Mouse (Mus musculus): ENCODE measurements at regions not wholly inside any gene's neighbourhood (a gene's known extent, or its start where the extent isn't known, plus 50 kb on each side); places are given as distances from the start of the nearest gene placed in this dataset.
A peak's percentile ranks its signal among the peaks of the same experiment; 100 is the strongest.

DNA sequence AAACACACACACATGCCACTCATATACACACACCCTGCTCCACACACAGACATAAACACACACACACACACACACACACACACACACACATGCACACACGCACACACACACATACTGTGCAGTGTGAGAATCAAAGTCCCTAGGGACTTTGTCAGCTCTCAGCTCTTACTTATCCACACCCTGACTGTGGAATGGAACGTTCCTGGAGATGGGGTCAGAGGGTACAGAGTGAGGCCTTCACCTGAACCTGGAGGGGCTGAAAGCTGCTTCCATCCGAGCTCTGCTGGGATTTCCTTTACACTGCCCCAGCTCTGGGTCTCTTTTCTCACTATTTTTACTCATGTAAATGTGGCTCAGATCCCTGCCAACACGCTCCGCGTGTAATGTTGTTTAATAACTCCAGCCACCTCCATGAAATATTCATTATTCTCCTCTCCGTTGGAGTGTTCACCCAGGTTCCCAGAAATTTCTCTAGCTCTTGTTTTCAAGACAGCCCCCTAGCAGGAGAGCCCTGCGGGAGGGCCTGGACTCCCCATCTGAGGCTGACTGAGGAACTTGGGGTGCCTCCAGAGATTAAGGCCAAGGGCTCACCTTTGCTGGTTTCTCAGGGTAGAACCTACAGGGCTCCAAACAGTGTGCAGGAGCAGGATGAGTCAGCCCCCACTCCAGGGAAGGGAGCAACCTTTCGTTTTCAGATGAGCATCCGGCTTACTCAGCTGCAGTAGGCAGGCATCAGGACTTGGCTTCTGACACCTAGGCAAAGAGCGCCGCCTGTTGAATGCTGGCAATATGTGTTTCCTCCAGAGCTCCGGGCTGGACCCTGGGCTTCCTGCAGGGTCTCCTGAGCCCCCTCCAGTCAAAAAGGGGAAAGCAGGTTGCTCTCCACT, 360.8 kb upstream of the Dynlrb2 start:
- intact Hi-C loops (cut with DNase I), result loop anchor here (2.0 kb wide), 1 partner anchor 435 kb away; no protein-coding TSS in a partner anchor
- DNase-seq, result peak; percentile 49 to 63

GRCm38 (mm10) chr8:116141363-116141762, 363.4 kb upstream of the Dynlrb2 start:
- intact Hi-C loops (cut with DNase I), result no loop called here
- no peak for DNase-seq

GRCm38 (mm10) chr8:116139934-116140333, 364.8 kb upstream of the Dynlrb2 start:
- intact Hi-C loops (cut with DNase I), result no loop called here
- DNase-seq, result no peak

GRCm38 (mm10) chr8:116137765-116138164, 367.0 kb upstream of the Dynlrb2 start:
- DNase-seq, result no peak
- intact Hi-C loops (cut with DNase I), result no loop called here

DNA sequence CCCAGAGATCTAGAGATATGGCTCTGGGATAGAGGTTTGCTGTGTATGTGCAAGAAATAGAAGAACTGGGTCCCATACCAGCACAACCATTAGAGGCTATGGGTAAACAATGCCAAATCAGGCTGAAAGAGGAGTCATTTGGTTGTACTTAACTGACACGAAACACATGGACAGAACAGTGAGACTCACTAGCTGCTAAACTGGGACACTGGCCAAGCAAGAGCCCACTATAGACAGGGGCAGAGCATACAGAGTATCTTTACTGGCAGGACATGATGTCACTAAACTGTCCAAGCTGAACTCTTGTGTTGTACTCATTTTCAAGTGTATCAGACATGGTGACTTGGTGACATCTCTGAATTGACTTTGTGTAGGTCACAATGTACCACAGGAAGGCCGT, 371.3 kb upstream of the Dynlrb2 start:
- DNase-seq, result no peak
- intact Hi-C loops (cut with DNase I), result no loop called here

DNA sequence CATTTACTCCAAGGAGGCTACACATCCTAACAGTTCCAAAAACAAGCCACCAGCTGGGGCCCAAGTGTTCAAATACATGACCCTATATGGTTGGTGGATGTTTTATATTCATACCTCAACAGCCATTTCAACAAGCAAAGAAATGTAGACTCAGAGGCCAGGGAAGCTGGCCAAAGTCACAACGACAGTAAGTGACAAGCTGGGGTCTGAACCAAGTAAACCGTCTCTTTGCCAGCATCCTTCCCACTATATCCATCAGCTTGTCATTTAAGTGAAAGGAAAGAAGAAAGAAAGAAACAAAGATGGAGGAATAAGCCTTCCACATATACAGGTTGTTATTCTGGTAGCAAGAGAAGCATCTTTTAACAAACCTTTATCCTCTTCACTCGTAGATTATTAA, 371.7 kb upstream of the Dynlrb2 start:
- DNase-seq, result no peak
- intact Hi-C loops (cut with DNase I), result no loop called here

DNA sequence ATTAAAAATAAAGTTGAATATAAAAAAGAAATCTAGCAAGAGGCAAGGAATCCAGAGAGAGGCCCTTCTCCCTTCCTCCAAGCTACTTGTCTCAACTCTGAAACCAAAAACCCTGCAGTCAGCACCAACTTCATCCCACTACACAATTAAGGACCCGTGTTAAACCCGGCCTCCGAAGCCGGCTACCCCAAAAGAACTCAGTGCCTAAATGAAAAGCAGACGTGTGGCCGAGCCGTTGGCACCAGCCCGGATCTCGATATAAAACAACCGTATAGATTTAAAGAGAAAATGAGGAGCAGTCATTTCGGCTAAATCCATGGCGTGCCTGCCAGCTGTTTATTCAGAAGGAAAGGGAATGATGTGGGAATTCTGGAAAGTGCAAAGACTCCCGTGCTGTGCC, 384.7 kb upstream of the Dynlrb2 start:
- DNase-seq, result no peak
- intact Hi-C loops (cut with DNase I), result no loop called here

- DNase-seq, result no peak
- intact Hi-C loops (cut with DNase I), result no loop called here
Measured at GRCm38 (mm10) chr8:116117919-116118318, 386.9 kb upstream of the Dynlrb2 start.

DNA sequence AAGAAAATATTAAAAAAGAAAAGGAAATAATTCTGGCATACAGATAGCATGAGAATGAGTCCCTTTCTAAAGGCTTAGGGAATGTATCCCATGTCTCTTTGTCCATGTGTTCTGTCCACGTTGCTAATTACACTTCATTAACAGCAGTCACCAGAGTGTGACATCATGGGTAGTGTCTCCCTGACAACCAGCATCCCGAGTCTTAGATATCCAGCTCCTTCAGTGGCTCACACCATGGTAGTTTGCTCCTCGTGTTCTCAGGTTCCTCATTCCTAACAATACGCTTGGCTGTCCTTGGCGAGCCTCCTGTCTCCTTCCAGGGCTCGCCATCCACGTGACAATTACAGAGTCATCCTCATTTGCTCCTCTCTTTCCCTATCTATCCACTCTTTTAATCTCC, 388.1 kb upstream of the Dynlrb2 start:
- intact Hi-C loops (cut with DNase I), result no loop called here
- no peak for DNase-seq

- intact Hi-C loops (cut with DNase I), result no loop called here
Measured at GRCm38 (mm10) chr8:116115811-116116372, 388.9 kb upstream of the Dynlrb2 start.

GRCm38 (mm10) chr8:116114978-116115377, 389.8 kb upstream of the Dynlrb2 start:
- intact Hi-C loops (cut with DNase I), result no loop called here
- DNase-seq, result no peak

More at GRCm38 (mm10) chr8:116115811-116116372, 388.9 kb upstream of the Dynlrb2 start:
- peak; percentile 71 to 72 for DNase-seq

GRCm38 (mm10) chr8:116114502-116114901, 390.3 kb upstream of the Dynlrb2 start:
- peak; percentile 72 to 73 for DNase-seq
- intact Hi-C loops (cut with DNase I), result no loop called here

GRCm38 (mm10) chr8:116111168-116111567, 393.6 kb upstream of the Dynlrb2 start:
- intact Hi-C loops (cut with DNase I), result no loop called here

GRCm38 (mm10) chr8:116096666-116097065, 389.1 kb upstream of the Maf start:
- no peak for DNase-seq
- intact Hi-C loops (cut with DNase I), result no loop called here

More at GRCm38 (mm10) chr8:116111168-116111567, 393.6 kb upstream of the Dynlrb2 start:
- no peak for DNase-seq

DNA sequence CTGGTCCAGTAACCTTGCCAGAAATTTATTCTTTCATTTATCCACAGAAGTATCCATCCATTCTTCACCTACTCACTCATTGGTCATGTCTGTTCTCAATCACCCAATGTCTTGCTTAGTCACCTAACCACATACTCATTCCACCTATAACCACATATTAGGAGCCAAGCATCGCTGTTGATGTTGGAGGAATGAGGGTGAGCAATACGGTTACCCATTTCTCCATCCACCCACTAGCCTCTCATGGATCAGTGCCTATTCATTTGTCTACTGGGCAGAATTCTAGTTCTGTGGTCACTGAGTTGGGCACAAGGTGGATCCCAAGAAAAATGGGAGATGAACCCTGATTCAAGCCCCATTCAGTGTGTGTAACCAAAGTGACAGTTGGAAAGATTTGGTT, 375.6 kb upstream of the Maf start:
- intact Hi-C loops (cut with DNase I), result no loop called here
- DNase-seq, result no peak

- intact Hi-C loops (cut with DNase I), result no loop called here
- DNase-seq, result no peak
Measured at GRCm38 (mm10) chr8:116078849-116079407, 371.3 kb upstream of the Maf start.

GRCm38 (mm10) chr8:116071497-116071896, 363.9 kb upstream of the Maf start:
- intact Hi-C loops (cut with DNase I), result no loop called here
- DNase-seq, result no peak

DNA sequence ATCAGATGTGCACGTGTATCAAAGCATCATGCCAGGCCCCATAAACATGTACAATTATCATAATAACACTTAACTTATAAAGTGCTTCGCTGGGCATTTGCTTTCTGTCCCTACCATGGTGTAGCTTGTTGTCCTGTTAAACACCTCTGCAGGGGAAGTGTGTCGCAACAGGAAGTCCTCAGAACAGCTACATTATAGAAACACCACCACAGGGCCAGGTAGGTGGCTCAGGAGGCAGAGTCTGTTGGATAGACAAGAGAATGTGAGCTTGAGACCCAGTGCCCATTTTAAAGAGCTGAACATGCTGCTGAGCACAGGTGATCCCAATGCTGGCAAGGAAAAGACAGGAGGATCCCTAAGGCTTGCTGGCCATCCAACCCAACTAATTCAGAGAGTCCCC, 361.9 kb upstream of the Maf start:
- no peak for DNase-seq
- intact Hi-C loops (cut with DNase I), result no loop called here

- no peak for DNase-seq
- intact Hi-C loops (cut with DNase I), result no loop called here
Measured at GRCm38 (mm10) chr8:116067978-116068375, 360.4 kb upstream of the Maf start.

DNA sequence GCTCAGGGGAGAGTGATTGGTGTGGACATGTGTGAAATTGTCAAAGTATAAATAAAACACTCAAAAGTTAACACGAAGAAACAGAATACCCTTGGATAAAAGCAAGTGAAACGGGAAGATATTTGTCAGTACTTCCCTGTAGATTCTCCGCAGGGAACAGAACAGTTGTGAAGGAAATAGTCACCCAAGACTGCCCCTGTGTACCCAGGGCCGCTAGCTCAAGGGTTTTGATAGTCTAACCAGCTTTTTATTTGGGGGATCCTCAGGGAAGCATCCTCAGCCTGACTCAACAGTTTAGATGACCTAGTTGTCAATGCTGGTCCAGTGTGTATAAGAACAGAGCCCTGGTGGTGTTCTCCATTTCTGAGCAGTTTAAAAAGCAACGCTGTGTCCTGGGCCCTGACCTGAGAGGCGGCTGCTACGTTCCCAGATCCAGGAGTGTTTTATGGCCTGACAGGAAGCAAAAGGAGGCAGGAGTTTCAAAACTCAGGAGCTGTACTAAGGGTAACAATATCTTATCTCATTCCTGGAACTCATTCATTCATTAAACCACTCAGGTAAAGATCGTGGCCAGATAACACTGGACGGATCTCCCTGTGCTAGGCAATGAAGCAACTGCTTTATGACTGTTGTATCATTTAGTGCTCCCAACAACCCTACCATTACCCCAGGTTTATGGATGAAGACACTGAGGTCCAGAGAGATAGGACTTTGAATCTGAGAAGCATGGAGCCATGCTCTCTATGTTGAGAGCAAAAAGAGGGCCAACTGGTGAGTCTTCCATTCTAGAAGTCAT, 359.8 kb upstream of the Maf start:
- no peak for DNase-seq
- intact Hi-C loops (cut with DNase I), result no loop called here

DNA sequence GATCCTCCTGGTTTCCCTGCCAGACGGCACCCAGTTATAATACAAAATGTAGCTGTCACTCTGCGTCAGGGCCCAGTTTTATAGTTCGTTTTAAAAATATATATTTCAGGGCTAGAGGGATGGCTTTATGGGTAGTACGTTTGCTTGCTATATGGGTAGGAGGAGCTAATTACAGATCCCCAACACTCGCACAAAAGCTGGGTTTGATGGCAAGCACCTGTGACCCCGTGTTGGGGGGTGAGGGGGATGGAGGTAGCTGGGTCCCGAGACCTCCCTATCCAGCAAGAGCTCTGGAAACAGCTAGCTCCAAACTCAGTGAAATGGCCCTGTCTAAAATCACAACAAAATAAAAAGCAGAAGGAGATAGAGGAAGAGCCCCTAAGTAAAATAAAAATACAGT, 358.3 kb upstream of the Maf start:
- intact Hi-C loops (cut with DNase I), result no loop called here
- no peak for DNase-seq

Data from heart, postnatal 10 days (tissue).